Mouse (Mus musculus) layer of hippocampus, postnatal 25 days (tissue): ENCODE measurements at regions not wholly inside any gene's neighbourhood (a gene's known extent, or its start where the extent isn't known, plus 50 kb on each side); places are given as distances from the start of the nearest gene placed in this dataset.

Experiments
- DNase-seq, 2 experiments: peaks; one replicate each; pipeline ENCODE4 v3.0.0; 2022; ENCODE audit warnings: mixed read lengths in 2 of 2, low spot score in 1 of 2; ENCODE audit errors: extremely low spot score in 1 of 2

DNA sequence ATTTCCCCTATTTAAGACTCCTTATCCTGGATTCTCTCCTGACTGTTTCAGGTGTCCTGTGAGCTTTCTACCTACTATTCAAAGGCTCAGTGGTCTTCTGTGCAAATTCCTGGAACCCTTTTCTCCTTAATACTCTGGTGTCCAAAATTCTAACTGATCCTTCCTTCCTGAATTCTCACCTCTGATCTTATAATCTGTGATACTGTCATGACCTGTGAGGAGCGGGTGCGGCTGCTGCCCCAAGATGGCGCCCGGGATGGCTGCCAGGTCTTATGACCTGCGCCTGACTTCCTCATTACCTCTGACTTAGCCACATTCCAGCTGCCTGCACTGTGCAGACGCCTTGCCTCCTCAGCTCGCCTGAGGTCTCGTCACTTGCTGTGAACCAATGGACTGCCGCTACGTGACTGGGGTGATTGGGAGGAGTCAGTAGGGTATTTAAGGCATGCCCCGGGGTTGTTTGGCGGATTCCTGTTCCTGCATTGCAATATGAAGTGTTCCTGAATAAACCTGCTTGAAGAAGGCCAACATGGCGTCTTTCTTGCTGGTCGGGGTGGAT, 131.2 kb downstream of the Ptbp2 start:
- no peak for DNase-seq

GRCm38 (mm10) chr3:119638633-119639032, 145.6 kb downstream of the Ptbp2 start:
- DNase-seq = no peak

GRCm38 (mm10) chr3:119635641-119636040, 148.6 kb downstream of the Ptbp2 start:
- DNase-seq = no peak

DNA sequence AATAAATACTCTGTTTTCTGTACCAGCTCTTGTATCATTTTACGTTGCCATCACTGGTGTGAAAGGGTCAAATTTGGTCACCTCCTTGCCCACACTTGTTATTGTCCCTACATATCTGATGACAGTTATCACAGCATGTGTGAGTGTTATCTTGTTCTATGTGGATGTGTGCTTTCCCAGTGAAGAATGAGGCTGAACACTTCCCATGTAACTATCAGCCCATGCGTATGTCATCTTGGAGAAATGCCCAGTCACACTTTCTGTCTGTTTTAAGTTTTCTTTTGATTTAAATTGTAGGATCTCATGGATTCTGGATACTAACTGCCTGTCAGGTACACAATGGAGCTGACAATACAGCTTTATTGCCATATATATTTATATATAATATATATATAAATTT, 150.8 kb downstream of the Ptbp2 start:
- no peak for DNase-seq

- DNase-seq = no peak
Measured at GRCm38 (mm10) chr3:119606116-119606515, 178.2 kb downstream of the Ptbp2 start.

- DNase-seq = no peak
Measured at GRCm38 (mm10) chr3:119588872-119589416, 195.3 kb downstream of the Ptbp2 start.

DNA sequence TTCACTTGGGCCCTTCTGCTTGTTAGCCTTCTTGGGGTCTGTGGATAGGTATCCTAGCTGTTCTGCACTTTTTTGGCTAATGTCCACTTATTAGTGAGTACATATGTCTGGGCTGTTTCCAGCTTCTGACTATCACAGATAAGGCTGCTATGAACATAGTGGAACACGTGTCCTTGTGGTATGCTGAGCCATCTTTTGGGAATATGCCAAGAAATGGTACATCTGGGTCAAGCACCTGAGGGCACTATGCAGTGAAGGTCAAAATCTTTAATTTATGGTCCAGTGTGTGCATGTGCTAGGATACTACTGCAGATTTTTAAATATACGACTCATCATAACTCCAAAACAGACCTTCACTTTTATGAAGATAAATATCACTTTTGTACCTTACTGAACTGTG, 196.3 kb downstream of the Ptbp2 start:
- no peak for DNase-seq

GRCm38 (mm10) chr3:119575516-119575915, 208.8 kb downstream of the Ptbp2 start:
- DNase-seq = no peak

DNA sequence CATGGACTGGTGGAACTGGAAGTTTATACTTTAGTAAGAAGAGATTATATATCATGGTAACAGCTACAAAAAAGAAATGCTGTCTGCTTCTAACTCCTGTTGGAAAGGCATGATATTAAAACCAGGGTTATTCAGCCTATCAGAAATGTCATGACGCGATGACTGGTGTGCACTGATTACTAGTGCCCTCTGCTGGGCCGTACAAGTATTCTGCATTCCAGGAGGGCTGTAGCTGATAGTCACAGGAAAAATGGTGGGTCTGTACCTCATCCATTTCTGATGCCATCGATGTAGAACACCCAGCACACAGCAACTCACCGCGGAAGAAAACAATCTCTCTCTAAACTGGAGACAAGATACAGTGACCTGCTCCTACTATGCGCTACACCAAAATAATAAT, 246.4 kb downstream of the Ptbp2 start:
- DNase-seq = no peak

DNA sequence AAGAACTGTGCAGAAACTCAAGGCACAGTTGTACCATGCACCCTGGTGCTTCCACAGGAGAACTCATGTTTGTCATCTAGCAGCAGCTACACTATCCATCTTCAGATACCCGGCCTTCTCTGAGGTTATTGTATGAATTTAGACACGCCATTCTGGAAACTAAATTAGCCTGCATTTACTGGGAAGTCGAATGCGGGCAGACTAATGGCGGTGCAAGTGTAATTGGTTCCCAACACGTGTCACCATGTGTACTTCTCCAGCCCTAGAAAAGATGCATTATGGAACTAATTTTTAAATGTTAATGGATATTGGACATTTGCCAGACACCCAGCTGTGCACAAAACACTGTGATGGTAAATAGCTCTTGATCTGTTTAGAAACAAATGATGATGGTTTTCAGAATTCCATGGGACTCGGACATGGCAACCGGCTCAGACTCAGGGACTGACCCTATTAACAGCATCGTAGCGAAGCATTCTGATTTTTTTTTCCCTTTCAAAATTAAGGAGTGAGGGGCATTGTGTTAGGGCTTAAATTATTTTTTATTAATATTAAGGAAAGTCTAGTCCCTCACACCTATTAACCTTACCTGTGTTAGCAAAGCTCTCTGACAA, 259.6 kb downstream of the Ptbp2 start:
- DNase-seq = no peak

DNA sequence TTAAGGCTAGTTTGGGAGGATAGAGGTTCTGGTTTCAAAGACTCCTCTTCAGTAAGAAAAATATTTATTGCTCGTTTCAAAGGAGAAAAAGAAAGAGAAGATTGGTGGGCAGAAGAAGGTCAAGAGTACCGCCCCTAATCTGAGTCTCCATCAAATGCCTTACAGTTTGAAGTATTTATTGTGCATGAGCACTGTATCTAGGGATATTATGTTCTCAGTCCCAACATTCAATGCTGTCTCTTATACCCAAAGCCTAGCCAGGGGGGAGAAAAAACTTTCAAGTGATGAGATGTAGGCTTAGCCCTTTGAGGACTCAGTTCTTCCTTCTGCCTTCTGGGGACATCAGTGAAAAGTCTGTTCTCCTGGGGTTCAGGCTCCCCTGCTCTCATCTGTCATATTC, 271.7 kb downstream of the Ptbp2 start:
- no peak for DNase-seq

- DNase-seq = no peak
Measured at GRCm38 (mm10) chr3:119509132-119509531, 275.1 kb downstream of the Ptbp2 start.

DNA sequence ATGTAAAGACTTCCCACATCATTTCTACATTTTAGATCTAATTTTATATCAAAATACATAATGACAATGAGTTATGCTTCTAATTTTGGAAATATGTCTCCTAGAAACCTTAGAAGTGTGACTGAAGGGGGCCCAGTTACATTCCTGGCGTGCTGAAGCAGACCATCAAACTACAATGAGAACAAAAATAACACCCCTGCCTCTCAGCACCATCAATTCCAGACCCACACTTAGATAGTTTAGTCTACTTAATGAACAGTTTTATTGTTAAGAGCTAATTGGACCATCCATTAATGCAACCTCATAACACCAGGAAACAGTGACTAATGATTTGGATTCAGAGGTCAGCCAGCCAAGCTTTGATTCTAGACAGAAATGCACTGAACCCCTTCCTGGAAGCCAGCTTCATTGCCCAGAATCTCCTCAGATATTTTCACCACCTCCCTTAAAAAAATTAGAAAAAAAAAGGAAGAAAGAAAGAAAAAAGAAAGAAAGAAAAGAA, 280.7 kb downstream of the Ptbp2 start:
- DNase-seq = no peak

DNA sequence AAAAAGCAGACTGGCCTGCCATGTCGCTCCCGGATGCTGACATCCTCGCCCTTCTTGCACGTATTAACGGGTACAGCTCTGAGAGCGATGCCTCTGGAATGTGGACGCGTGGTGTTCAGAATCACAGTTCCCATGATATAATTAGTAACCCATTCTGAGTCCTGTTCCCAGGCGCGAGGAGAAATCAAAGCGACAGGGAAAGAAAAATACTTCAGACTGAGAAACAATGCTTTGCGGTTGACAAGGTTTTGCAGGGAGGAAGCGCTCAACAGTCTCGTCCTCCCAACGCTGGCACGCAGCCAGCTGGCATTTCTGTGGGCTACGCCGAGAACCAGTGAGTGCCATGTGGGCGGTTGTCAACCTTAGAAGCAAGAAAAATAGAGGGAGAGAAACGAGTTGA, 285.6 kb downstream of the Ptbp2 start:
- DNase-seq = peak; percentile 50 to 61

GRCm38 (mm10) chr3:119497880-119498279, 286.4 kb downstream of the Ptbp2 start:
- DNase-seq = no peak

- DNase-seq = no peak
Measured at GRCm38 (mm10) chr3:119494580-119494979, 289.7 kb downstream of the Ptbp2 start.

DNA sequence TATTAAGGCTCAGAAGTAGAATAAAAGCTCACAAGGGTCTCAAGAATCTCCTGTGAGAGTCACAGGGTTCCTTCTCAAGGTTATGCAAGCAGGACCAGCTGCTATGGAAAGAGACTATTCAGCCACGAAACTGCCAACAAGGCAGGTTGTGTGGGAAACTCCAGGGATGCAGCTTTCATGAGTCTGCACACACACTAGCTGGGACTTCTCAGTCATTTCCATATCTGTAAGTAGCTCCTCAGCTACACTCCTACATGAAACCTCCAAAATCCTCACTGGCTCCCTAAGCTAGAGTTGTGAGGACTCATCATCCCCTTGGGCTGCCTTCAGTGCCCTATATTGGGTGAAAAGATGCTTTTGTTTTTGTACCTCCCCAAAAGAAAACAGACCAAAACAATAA, 291.6 kb downstream of the Ptbp2 start:
- DNase-seq = no peak

DNA sequence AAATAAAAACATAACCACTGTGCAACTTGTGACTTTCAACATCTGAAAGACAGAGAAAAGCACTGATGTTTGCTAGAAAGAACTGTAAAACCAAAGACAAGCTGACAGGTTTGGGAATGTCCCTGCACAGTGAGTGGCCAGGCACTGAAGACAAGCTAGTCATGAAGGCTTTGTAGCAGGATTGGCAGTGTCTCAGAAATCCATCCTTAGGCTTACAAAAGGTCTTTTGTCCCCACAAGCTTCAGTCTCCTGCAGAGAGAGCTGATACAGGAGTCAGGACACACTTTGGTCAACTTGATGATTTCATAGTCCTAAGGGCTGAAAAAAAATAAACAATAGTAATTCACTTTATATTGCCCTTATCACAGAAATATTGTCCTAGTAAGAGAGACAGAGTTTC, 294.9 kb downstream of the Ptbp2 start:
- DNase-seq = no peak
